Mouse (Mus musculus): ENCODE results near the gene Aspdh.
A peak's percentile ranks its signal among the peaks of the same experiment; 100 is the strongest.

The Aspdh gene

GRCm38 (mm10) chr7:44465111-44465510, at the start of gene Aspdh:
TSS of gene Aspdh (plus strand) at chr7:44465391.
- peak in 1 of 2 experiments; percentile 55 for DNase-seq

GRCm38 (mm10) chr7:44427666-44428065, 37.5 kb upstream of the Aspdh start:
- DNase-seq: peak in 1 of 2 experiments; percentile 43

- peak; percentile 53 to 76 for DNase-seq
These were observed 36.8 kb upstream of the Aspdh start for GRCm38 (mm10) chr7:44428171-44428950.

GRCm38 (mm10) chr7:44428968-44429521, 36.1 kb upstream of the Aspdh start, which contains the start of gene Lrrc4b:
TSS of gene Lrrc4b (plus strand) at chr7:44429018.
- peak; percentile 69 to 73 for DNase-seq

- DNase-seq: peak; percentile 51 to 57
These were observed 35.4 kb upstream of the Aspdh start for GRCm38 (mm10) chr7:44429534-44430488.

- DNase-seq: peak in 1 of 2 experiments; percentile 4
These were observed 32.6 kb upstream of the Aspdh start for GRCm38 (mm10) chr7:44432550-44432949.

- DNase-seq: peak; percentile 9 to 48
These were observed 31.8 kb upstream of the Aspdh start for GRCm38 (mm10) chr7:44433371-44433770.

GRCm38 (mm10) chr7:44434089-44434488, 31.1 kb upstream of the Aspdh start:
- peak in 1 of 2 experiments; percentile 4 for DNase-seq

- peak; percentile 60 to 66 for DNase-seq
These were observed 29.4 kb upstream of the Aspdh start for GRCm38 (mm10) chr7:44435796-44436195.

- peak; percentile 53 to 66 for DNase-seq
These were observed 28.9 kb upstream of the Aspdh start for GRCm38 (mm10) chr7:44436267-44436666.

- DNase-seq: peak; percentile 12 to 29
These were observed 28.0 kb upstream of the Aspdh start for GRCm38 (mm10) chr7:44437188-44437587.

- peak; percentile 71 to 77 for DNase-seq
These were observed 27.3 kb upstream of the Aspdh start for GRCm38 (mm10) chr7:44437933-44438332.

- DNase-seq: peak; percentile 23 to 27
These were observed 25.5 kb upstream of the Aspdh start for GRCm38 (mm10) chr7:44439696-44440095.

- peak; percentile 22 to 32 for DNase-seq
These were observed 24.7 kb upstream of the Aspdh start for GRCm38 (mm10) chr7:44440479-44440878.

GRCm38 (mm10) chr7:44441180-44441579, 24.0 kb upstream of the Aspdh start:
- no peak for DNase-seq

- DNase-seq: peak; percentile 82 to 85
These were observed 23.5 kb upstream of the Aspdh start for GRCm38 (mm10) chr7:44441648-44442109.

GRCm38 (mm10) chr7:44442407-44442821, 22.8 kb upstream of the Aspdh start:
- peak; percentile 72 for DNase-seq

GRCm38 (mm10) chr7:44443268-44444173, 21.7 kb upstream of the Aspdh start:
- peak; percentile 81 to 83 for DNase-seq

GRCm38 (mm10) chr7:44444886-44445527, 20.2 kb upstream of the Aspdh start:
- DNase-seq: peak; percentile 58 to 61

- DNase-seq: peak; percentile 57 to 62
These were observed 19.7 kb upstream of the Aspdh start for GRCm38 (mm10) chr7:44445528-44445923.
